Mouse (Mus musculus): ENCODE measurements at regions not wholly inside any gene's neighbourhood (a gene's known extent, or its start where the extent isn't known, plus 50 kb on each side); places are given as distances from the start of the nearest gene placed in this dataset.
"Not testable (repeated sequence)": the region's sequence is repeated elsewhere in the genome, so short reads cannot be mapped to it uniquely, and the experiment has no call there.

DNA sequence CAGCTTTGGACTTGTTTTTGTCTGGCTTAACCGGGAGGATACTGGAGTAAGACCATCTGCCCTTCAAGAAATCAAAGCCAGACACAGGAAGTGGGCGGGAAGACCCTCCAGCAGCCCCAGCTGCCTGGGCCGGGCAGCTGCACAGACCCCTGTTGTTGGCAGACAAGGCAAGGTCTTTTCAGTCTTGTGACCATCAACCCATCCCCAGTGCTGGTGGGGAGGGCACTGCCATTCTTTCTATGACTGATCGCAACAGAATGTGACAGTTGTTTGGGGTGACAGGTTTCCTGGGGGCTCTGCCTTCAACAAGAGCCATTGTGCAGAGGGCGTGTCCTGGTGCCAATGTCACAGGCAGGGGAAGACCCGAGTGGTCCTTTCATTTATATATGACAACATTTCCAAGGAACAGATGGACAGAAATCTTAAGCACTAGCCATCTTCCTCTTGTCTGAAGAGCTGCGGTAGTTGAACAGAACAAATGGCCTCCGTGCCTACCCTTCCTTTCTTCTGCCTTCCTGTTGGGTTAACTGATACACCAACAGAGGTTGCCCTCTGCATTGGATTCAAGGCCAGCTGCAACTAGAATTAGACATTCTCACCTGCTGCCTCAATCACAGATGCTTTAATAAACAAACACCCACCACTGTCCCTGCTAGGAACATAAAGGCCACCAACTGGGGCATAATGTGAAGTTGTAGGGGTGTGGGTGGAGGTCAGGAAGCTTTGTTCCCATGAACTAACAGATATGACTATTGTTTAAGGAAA is 217.0 kb upstream of the Btg1 start:
- intact Hi-C loops (cut with DNase I; ENCODE audit: low total_unique reads), result no loop called here
- DNase-seq, result peak; percentile 11

- DNase-seq, result no peak
- intact Hi-C loops (cut with DNase I; ENCODE audit: low total_unique reads), result no loop called here
Observed at GRCm38 (mm10) chr10:96400793-96401192, 216.0 kb upstream of the Btg1 start.

GRCm38 (mm10) chr10:96406306-96406705 is 210.5 kb upstream of the Btg1 start:
- DNase-seq, result no peak
- intact Hi-C loops (cut with DNase I; ENCODE audit: low total_unique reads), result no loop called here

- intact Hi-C loops (cut with DNase I; ENCODE audit: low total_unique reads), result no loop called here
Observed at GRCm38 (mm10) chr10:96407846-96408245, 209.0 kb upstream of the Btg1 start.

DNA sequence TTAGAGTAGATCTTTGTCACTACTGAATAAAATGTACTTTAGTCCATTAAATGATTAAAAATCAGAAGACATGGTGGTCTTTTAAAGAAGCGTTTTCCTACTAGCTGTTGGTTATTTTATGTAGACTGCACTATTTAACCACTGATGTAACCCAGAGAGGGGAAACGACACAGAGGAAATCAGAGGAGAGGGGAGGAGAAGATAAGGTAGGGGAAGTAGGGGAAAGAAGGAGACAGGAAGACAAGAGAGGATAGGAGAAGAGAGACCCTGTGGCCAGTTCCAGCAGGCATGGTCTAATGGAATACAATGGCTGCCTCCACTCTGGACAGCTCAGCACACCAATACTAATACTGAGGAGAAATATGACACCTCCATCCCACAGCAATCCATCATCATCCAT is 208.6 kb upstream of the Btg1 start:
- intact Hi-C loops (cut with DNase I; ENCODE audit: low total_unique reads), result no loop called here
- no peak for DNase-seq

More at GRCm38 (mm10) chr10:96407846-96408245, 209.0 kb upstream of the Btg1 start:
- DNase-seq, result no peak

- intact Hi-C loops (cut with DNase I; ENCODE audit: low total_unique reads), result no loop called here
- DNase-seq, result no peak
Observed at GRCm38 (mm10) chr10:96410028-96410427, 206.8 kb upstream of the Btg1 start.

DNA sequence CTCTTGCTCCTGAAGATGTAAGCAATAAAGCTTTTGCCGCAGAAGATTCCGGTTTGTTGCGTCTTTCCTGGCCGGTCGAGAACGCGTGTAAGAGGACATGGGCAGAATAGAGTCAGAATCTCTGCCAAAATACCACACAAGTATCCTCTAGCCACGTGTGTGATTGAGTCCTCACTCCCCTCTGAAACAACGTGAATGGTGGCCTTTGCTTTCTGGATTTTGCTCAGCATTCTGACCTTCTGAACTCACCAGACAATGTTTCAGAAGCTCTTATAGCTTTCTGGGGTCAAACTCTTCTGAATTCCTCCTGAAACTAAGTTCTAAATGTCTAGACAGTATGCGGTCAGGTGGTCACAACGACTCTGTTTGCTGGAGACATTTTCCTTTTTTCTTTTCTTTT is 202.0 kb upstream of the Btg1 start:
- intact Hi-C loops (cut with DNase I; ENCODE audit: low total_unique reads), result no loop called here
- DNase-seq, result no peak

GRCm38 (mm10) chr10:96421506-96421905 is 195.3 kb upstream of the Btg1 start:
- intact Hi-C loops (cut with DNase I; ENCODE audit: low total_unique reads); DNase-seq: not testable (repeated sequence)

DNA sequence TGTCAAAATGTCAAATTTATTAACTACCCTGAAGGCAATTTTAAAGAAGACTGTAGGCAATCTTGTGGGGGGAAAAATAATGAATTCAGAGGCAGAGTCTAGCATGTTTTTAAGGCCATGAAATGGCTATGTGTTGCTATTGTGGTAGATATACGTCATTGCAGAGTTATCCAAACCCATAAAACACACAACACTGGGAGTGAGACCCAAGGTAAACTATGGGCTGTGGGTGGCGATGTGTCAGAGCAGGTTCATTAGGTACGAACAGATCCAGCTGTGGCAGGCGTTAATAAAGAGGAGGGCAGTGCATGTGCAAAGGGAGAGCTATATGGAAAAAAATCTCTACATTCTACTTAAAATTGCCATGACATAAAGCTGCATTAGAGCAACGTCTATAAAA is 189.4 kb upstream of the Btg1 start:
- intact Hi-C loops (cut with DNase I; ENCODE audit: low total_unique reads), result no loop called here
- no peak for DNase-seq

GRCm38 (mm10) chr10:96430142-96430541 is 186.7 kb upstream of the Btg1 start:
- no peak for DNase-seq

DNA sequence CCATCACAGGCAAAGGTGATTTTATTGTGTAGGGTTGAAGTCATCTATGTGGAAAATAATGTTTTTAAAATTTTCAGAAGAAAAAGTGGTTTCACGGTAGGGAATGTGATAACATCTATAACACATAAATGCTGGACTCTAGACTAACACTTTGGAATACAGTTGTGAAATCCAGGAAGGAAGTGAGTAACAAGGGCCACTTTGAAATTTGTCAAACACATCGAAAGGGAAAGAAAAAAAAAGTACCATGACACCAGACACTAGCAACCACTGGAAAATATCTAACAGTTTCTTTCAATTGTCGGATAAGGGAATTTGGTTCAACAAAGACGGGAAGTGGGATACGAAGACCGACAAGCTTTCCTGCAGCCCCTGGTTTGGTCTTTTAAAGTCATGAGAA is 181.7 kb upstream of the Btg1 start:
- intact Hi-C loops (cut with DNase I; ENCODE audit: low total_unique reads), result no loop called here
- DNase-seq, result no peak

More at GRCm38 (mm10) chr10:96430142-96430541, 186.7 kb upstream of the Btg1 start:
- intact Hi-C loops (cut with DNase I; ENCODE audit: low total_unique reads), result no loop called here

- intact Hi-C loops (cut with DNase I; ENCODE audit: low total_unique reads), result no loop called here
- DNase-seq, result no peak
Observed at GRCm38 (mm10) chr10:96438398-96439103, 178.3 kb upstream of the Btg1 start.

- intact Hi-C loops (cut with DNase I; ENCODE audit: low total_unique reads), result no loop called here
Observed at GRCm38 (mm10) chr10:96442165-96442564, 174.6 kb upstream of the Btg1 start.

GRCm38 (mm10) chr10:96450266-96450665 is 166.5 kb upstream of the Btg1 start:
- intact Hi-C loops (cut with DNase I; ENCODE audit: low total_unique reads), result no loop called here
- DNase-seq, result no peak

More at GRCm38 (mm10) chr10:96442165-96442564, 174.6 kb upstream of the Btg1 start:
- DNase-seq, result no peak

DNA sequence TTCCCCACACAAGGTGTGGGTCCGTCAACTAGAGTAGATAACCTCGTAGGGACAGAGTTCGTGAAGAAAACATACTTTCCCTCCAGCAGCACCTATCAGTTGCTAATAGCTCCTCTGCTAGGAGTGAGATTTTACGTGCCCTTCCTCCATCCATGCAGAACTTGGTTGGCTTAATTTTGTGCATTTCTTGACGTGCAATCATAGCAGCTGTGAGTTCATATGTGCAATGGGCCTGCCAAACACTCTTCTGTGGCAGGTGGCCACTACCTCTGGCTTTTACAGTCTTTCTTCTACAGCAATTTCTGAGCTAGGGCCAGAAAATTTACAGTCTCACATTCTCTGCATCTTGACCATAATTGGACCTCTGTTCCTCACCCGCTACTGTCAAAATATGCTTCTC is 161.9 kb upstream of the Btg1 start:
- intact Hi-C loops (cut with DNase I; ENCODE audit: low total_unique reads), result no loop called here
- no peak for DNase-seq

- peak; percentile 11 for DNase-seq
- intact Hi-C loops (cut with DNase I; ENCODE audit: low total_unique reads), result no loop called here
Observed at GRCm38 (mm10) chr10:96458551-96458950, 158.3 kb upstream of the Btg1 start.

DNA sequence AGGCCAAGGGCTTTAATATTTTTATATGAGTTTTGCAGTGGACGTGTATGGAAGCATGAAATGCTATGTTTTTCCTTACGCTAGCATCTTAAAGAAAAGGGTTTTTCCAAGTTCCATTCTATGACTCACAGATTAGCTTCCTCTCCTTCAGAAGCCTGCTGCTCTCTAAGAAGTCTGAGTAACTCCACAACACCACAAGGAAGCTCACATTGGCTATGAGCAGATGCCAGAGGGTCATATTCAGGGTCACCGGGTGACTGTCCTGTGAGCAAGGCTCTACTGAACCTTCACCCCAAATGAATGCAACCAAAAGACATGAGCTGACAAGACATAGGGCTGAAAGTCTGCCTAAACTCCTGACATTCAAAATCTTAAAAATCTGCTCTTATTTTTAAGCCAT is 157.6 kb upstream of the Btg1 start:
- no peak for DNase-seq
- intact Hi-C loops (cut with DNase I; ENCODE audit: low total_unique reads), result no loop called here

GRCm38 (mm10) chr10:96460151-96460550 is 156.7 kb upstream of the Btg1 start:
- no peak for DNase-seq
- intact Hi-C loops (cut with DNase I; ENCODE audit: low total_unique reads), result no loop called here

GRCm38 (mm10) chr10:96460617-96461338 is 156.0 kb upstream of the Btg1 start:
- intact Hi-C loops (cut with DNase I; ENCODE audit: low total_unique reads), result no loop called here
- DNase-seq, result peak; percentile 8

DNA sequence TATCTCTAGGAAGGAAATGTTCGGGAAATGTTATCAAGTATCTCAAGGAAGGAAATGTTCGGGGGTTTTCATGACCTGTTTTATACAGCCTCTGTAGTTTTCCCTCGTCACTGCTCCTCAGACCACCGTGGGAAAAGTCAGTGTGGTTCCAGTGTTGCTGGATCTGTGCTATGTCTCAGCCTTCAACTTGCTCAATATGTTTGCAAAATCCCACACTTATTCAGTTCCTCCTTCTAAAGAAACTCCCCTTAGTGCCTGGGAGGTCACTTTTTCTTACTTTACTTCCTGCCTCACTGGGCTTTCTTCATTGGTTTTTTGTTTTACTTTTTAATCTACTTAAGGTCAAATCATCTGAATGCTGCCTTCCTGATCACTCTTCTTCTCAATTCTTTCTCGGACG is 150.8 kb upstream of the Btg1 start:
- DNase-seq, result no peak
- intact Hi-C loops (cut with DNase I; ENCODE audit: low total_unique reads), result no loop called here
